Mouse (Mus musculus): ENCODE measurements at regions not wholly inside any gene's neighbourhood (a gene's known extent, or its start where the extent isn't known, plus 50 kb on each side); places are given as distances from the start of the nearest gene placed in this dataset.
A peak's percentile ranks its signal among the peaks of the same experiment; 100 is the strongest.
"Not testable (repeated sequence)": the region's sequence is repeated elsewhere in the genome, so short reads cannot be mapped to it uniquely, and the experiment has no call there.

DNA sequence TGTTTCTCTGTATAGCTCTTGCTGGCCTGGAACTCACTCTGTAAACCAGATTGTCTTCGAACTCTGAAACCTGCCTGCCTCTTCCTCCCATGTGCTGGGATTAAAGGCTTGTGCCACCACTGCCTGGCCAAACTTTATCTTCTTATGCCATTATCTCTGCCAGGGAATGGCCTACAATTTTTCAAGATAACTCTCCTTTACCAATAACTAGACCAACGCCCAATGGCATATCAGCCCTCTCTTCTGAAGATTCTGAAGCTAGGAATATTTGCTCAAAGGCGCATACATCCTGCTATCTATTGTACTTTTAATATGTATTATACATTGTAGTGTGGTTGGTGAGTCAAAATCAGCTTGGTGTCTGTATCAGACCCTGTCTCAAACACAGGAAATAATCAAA is 235.4 kb upstream of the Cts3 start:
- H3K27ac ChIP-seq; DNase-seq (ENCODE audit: low spot score in 2 of 2); H3K4me3 ChIP-seq: not testable (repeated sequence)

DNA sequence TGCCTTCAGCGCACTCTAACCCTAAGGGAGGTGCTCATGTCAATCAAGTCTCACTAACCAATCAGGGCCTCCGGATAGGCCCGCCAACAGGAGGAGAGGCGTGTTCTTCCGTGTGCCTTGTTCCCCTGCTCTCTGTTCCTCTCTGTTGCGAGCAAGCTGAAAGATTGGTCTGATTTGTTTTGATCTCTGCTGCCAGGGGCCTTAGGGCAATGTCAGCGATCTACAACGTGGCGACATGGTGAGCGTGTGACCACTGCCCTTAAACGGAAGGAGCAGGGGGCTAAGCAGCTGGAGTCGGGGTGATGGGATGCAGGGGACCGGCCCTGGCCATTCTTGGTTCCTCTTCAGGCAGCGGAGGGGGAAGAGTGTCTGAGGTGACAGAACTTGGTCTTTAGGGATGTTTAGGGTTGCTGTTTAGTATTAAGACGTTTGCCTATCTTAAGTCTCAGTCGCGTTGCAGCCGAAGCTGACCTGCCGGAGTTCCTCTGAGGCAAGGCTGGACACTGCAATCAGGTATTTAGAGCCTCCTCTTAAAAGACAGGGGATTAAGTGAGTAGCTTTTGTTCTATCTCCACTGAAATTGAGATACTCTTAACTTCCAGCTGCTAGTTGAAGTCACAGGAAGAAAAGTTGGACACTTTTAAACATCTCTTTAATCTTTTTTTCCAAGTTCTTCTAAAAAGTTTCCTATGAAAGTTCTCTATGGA is 234.4 kb upstream of the Cts3 start:
- not testable (repeated sequence) for H3K27ac ChIP-seq
- peak in 1 of 2 experiments; percentile 9 for DNase-seq (ENCODE audit: low spot score in 2 of 2)
- peak overlapping the region; percentile 47 for H3K4me3 ChIP-seq

- H3K27ac ChIP-seq; DNase-seq (ENCODE audit: low spot score in 2 of 2): not testable (repeated sequence)
- H3K4me3 ChIP-seq = peak overlapping the region; percentile 47
Observed at GRCm38 (mm10) chr13:61803763-61804162, 233.8 kb upstream of the Cts3 start.

DNA sequence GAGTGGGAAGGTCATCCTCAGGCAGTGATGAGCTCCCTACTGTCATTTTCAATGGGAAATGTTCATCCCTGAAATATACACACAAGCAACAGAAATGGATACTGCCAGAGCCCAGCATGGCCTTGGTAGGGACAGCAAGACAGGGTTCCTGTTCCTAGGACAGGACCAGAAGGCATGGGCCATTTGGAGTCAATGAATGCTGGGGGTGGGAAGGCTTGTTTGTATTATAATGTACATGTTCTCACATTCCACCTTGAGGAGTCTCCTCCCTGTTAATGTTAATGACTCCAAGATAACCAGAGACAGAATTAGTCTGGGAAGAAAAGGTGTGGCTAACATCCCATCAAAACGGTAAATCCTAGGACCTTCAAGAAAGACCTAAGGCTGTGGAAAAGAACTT is 193.5 kb upstream of the Cts3 start:
- H3K27ac ChIP-seq; H3K4me3 ChIP-seq; DNase-seq (ENCODE audit: low spot score in 2 of 2): not testable (repeated sequence)

Small RNA genes lying in the stretch of these regions (microRNA-seq; reads per million reads assigned to microRNA genes)
- gene Gm23739 = 0 reads per million in 2 experiments

Data from layer of hippocampus, adult 2 months (tissue).